Mouse (Mus musculus) embryonic fibroblast, embryonic 13.5 days (primary cell): ENCODE measurements at regions not wholly inside any gene's neighbourhood (a gene's known extent, or its start where the extent isn't known, plus 50 kb on each side); places are given as distances from the start of the nearest gene placed in this dataset.
"Not testable (repeated sequence)": the region's sequence is repeated elsewhere in the genome, so short reads cannot be mapped to it uniquely, and the experiment has no call there.

ENCODE experiments used
- H3K27ac ChIP-seq: 2 replicates; pipeline ENCODE4 v1.5.1; 2012; ENCODE audit warnings: low read length, control low read depth, inconsistent platforms; ENCODE audit not compliant: insufficient read depth
- H3K4me1 ChIP-seq: 2 replicates; pipeline ENCODE4 v1.6.1; 2011; ENCODE audit warnings: low read length; ENCODE audit not compliant: control insufficient read depth, insufficient read depth
- H3K4me3 ChIP-seq: 2 replicates; pipeline ENCODE4 v1.5.1; 2011; ENCODE audit warnings: mild to moderate bottlenecking, control low read depth, low read length; ENCODE audit not compliant: insufficient read depth
- CTCF ChIP-seq: IDR thresholded peaks from 2 replicates; pipeline ENCODE4 v1.5.1; 2011; ENCODE audit warnings: mild to moderate bottlenecking, control low read depth, low read length, moderate library complexity, borderline replicate concordance; ENCODE audit not compliant: insufficient read depth
- POLR2A ChIP-seq: IDR thresholded peaks from 2 replicates; pipeline ENCODE4 v1.6.1; 2011; ENCODE audit warnings: low read depth, mild to moderate bottlenecking, control low read depth, low read length, moderate library complexity

- Histone ChIP-seq H3K4me3 (no peak overlapping the region), H3K4me1 (no peaks in the 10 kb centered on the region), H3K27ac (no peak overlapping the region)
- TF ChIP-seq POLR2A (no peak), CTCF (no peak)
Measured at GRCm38 (mm10) chr6:84306585-84306984, 287.1 kb downstream of the Cyp26b1 start.

GRCm38 (mm10) chr6:84305093-84305492 is 288.6 kb downstream of the Cyp26b1 start:
- no peak overlapping the region for H3K27ac ChIP-seq
- no peaks in the 10 kb centered on the region for H3K4me1 ChIP-seq
- TF ChIP-seq CTCF (no peak), POLR2A (no peak)
- no peak overlapping the region for H3K4me3 ChIP-seq

- not testable (repeated sequence) for H3K4me3 ChIP-seq, H3K4me1 ChIP-seq, H3K27ac ChIP-seq
Measured at GRCm38 (mm10) chr6:84302916-84303315, 290.8 kb downstream of the Cyp26b1 start.

- H3K4me1 ChIP-seq = no peaks in the 10 kb centered on the region
- TF ChIP-seq POLR2A (no peak), CTCF (no peak)
- no peak overlapping the region for H3K27ac ChIP-seq
- no peak overlapping the region for H3K4me3 ChIP-seq
Measured at GRCm38 (mm10) chr6:84299936-84300335, 291.5 kb downstream of the Dysf start.

- no peaks in the 10 kb centered on the region for H3K4me1 ChIP-seq
- H3K4me3 ChIP-seq = no peak overlapping the region
- no peak overlapping the region for H3K27ac ChIP-seq
- TF ChIP-seq CTCF (no peak), POLR2A (no peak)
Measured at GRCm38 (mm10) chr6:84299146-84299545, 290.8 kb downstream of the Dysf start.

GRCm38 (mm10) chr6:84273907-84274306 is 265.5 kb downstream of the Dysf start:
- not testable (repeated sequence) for H3K27ac ChIP-seq, H3K4me3 ChIP-seq
- H3K4me1 ChIP-seq = peaks cover 13% of the 10 kb centered on the region

- H3K27ac ChIP-seq = peak overlapping the region; percentile 23; the same call in 1 of the 2 replicates
- TF ChIP-seq POLR2A = no peak
- no peak for TF ChIP-seq CTCF
- H3K4me1 ChIP-seq = peaks cover 13% of the 10 kb centered on the region
- no peak overlapping the region for H3K4me3 ChIP-seq
Measured at GRCm38 (mm10) chr6:84272520-84273311, 264.3 kb downstream of the Dysf start.

- Histone ChIP-seq H3K4me1 (peaks cover 17% of the 10 kb centered on the region), H3K4me3 (no peak overlapping the region), H3K27ac (peak overlapping the region; percentile 23; the same call in 1 of the 2 replicates)
- TF ChIP-seq CTCF (no peak), POLR2A (no peak)
Measured at GRCm38 (mm10) chr6:84271966-84272365, 263.6 kb downstream of the Dysf start.

- TF ChIP-seq POLR2A (no peak), CTCF (no peak)
- H3K27ac ChIP-seq = no peak overlapping the region
- H3K4me3 ChIP-seq = no peak overlapping the region
- peaks cover 20% of the 10 kb centered on the region for H3K4me1 ChIP-seq
Measured at GRCm38 (mm10) chr6:84271441-84271840, 263.1 kb downstream of the Dysf start.

- Histone ChIP-seq H3K27ac (no peak overlapping the region), H3K4me1 (peaks cover 23% of the 10 kb centered on the region), H3K4me3 (no peak overlapping the region)
- TF ChIP-seq CTCF (no peak), POLR2A (no peak)
Measured at GRCm38 (mm10) chr6:84270518-84271165, 262.3 kb downstream of the Dysf start.

- Histone ChIP-seq H3K27ac (no peak overlapping the region), H3K4me1 (peaks cover 27% of the 10 kb centered on the region), H3K4me3 (no peak overlapping the region)
- TF ChIP-seq POLR2A (no peak), CTCF (no peak)
Measured at GRCm38 (mm10) chr6:84269478-84269877, 261.1 kb downstream of the Dysf start.
